Mouse (Mus musculus): ENCODE measurements at regions not wholly inside any gene's neighbourhood (a gene's known extent, or its start where the extent isn't known, plus 50 kb on each side); places are given as distances from the start of the nearest gene placed in this dataset.

DNA sequence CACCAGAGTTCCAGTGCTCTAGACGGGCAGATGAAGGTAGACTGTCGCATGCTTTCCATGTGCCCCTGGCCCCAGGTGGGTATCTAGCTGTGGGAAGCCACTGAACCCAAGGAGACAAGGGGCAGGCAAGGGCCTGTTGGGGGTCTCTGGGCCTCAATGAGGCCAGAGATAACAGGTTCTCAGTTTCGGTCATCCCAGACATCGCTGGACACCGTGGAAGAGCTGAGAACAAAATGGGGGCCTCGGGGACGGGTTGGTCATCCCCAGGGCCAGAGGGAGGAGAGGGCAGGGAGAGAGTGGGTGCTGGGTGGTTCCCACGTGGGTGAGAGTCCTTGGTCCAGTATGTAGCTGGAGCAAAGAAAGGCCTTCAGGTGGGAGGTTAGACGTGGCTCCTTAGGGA is 307.2 kb downstream of the Zfp804a start:
- DNase-seq = no peak

DNA sequence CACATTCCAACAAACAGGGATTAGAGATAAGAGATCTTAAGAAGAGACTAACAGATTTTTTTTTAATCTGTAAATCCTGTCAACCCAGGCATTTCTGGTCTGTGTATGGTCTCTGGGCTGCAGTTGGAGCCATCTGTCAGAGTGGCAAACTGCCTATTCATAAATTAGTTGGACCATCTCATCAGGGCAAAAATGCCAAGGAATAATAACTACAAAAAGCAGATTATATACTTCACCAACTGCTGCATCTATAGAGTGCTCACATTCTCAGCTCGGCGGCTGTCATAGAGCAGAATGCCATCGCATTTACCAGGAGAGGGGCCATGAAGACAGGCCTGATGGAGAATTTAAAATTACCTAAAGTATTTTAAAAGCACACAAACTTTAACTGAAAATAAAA is 320.1 kb downstream of the Zfp804a start:
- peak; percentile 42 to 83 for DNase-seq

DNA sequence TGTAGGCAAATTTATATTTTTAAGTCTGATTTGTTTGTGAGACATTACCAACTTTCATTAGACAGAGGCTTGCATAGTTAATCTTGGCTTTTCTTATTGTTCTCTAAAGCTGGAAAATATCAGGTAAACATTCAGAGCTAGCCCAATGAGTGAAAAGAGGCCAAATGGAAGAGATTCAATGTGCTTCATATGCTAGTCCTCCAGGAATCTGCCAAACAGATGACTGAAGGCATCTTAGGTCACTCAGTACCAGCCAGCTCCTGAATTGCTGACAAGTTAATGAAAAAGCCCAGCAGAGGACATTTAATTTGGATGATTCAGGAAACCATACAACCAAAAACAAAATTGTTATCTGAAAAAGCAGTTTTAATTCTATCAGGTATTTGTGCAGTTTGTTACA is 325.5 kb downstream of the Zfp804a start:
- DNase-seq = peak; percentile 21 to 54

DNA sequence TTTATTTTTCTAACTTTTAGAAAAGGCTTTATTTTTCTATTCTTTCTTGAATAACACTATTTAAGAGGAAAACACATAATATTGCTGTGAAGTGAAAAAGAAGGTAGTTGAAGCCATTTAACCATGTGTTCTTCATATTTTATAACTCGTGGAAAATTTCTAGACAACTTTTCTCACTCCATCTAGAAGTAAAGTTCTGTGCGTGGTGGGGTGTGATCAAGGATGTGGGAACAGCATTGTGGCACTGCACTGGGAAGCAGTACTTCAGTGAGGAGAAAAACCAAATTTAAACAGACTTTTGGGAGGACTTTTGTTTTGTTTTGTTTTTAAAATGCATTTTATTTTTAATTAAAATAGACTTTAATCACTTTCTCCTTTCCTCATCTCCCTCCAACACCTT is 332.1 kb downstream of the Zfp804a start:
- DNase-seq = no peak

DNA sequence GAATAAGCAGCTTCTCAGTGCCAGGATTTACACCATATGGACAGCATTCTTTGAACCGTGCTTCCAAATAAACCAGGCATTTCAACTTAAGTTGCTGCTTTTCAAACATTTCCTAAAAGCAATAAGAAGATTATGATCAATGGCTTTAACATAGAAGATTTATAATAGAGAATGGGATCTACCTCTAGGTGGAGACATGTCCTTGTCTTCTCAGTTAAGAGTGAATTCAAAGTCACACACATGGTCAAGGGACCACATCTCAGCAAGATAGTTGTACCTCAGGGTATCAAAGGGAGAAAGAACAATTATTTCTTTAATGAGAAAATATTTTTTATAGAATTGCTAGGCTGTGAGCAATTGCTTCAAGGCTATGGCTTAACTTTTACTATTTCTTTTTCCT is 334.7 kb downstream of the Zfp804a start:
- no peak for DNase-seq

DNA sequence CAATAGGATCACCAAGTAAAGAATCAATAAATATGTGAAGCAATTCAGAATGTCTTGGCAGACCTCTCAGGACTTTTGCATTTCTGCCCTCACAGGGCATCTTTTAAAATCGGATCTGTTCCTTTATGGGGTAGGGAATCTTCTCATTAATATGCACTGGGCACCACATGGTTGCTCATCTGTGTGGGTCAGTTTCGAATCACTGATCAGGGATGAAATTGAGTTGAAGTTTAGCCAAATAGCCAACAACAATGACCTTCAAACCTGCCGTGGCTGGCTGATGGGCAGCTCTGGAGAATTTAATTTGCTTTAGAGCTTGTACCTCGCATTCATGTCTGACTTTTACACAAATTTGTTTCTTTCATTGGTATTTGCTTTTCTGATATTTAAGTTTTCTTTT is 342.4 kb downstream of the Zfp804a start:
- DNase-seq = peak in 1 of 2 experiments; percentile 35

DNA sequence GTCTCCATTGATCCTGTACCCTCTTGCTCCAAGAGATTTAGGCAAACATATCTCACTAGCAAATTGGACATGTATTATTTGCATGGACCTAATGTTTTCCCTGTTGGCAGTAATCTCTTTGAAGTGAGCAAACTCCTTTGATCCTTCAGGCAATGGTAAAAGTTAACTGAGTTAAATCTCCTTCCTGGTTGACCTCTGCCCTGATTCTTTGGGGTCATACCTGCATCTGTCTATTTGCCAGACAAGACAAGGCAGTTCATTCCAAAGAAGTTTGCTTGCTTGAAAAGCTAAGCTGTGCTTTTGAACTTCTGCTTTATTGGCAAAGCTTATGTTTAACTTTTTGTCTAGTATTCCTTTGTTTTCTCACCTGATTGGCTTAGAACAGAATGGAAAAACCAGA is 392.7 kb downstream of the Zfp804a start:
- DNase-seq = no peak

DNA sequence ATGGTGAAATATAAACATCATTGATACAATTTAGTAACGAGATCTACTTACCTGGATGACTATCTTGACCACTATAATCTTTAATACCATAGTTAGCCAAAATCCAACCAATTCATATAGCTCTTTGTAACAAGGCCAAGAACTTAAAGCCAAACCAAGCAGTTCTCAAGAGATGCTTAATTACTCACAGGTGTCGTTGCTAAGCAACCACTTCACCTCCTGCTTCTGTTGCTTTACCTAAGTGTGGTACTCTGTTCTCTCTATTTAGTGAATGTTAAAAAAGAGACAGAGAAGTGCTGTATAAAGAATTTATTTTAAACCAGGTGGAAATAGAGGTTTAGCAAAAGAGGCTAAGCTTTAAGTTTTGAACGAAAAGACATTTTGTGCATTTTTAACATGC is 402.7 kb downstream of the Zfp804a start:
- DNase-seq = peak in 1 of 2 experiments; percentile 11
